Mouse (Mus musculus) neural tube, embryonic 14.5 days (tissue): ENCODE results near the gene Gm8094. TPM values are rescaled to one million over a fixed set of nuclear protein-coding genes. Genes with fewer than 3 reads are reported as not detected.
"Not testable (repeated sequence)": the region's sequence is repeated elsewhere in the genome, so short reads cannot be mapped to it uniquely, and the experiment has no call there.

Experiments used
- ATAC-seq: fragments of 200-750 bp; cut with Nextera tagmentation; 2 replicates; pipeline ENCODE4 v1.8.0; 2017; ENCODE audit warnings: low read depth, mild to moderate bottlenecking, moderate TSS enrichment, moderate library complexity
- H3K27ac ChIP-seq: fragments of 300-500 bp; sonication (generic); 2 replicates; pipeline ENCODE4 v1.5.1; 2014; ENCODE audit warnings: low read depth, mild to moderate bottlenecking, control low read depth, low read length, moderate library complexity, mixed read lengths
- H3K27me3 ChIP-seq: fragments of 300-500 bp; sonication (generic); 2 replicates; pipeline ENCODE4 v1.6.1; 2014; ENCODE audit warnings: low read length; ENCODE audit not compliant: control insufficient read depth, insufficient read depth
- H3K36me3 ChIP-seq: fragments of 300-500 bp; sonication (generic); 2 replicates; pipeline ENCODE4 v1.6.1; 2014; ENCODE audit warnings: low read length, mixed read lengths; ENCODE audit not compliant: control insufficient read depth, insufficient read depth
- H3K4me1 ChIP-seq: fragments of 300-500 bp; sonication (generic); 2 replicates; pipeline ENCODE4 v1.6.1; 2014; ENCODE audit warnings: low read length; ENCODE audit not compliant: control insufficient read depth, insufficient read depth
- H3K4me2 ChIP-seq: fragments of 300-500 bp; sonication (generic); 2 replicates; pipeline ENCODE4 v1.6.1; 2014; ENCODE audit warnings: mild to moderate bottlenecking, low read depth, low read length, control low read depth
- H3K4me3 ChIP-seq: fragments of 300-500 bp; sonication (generic); 2 replicates; pipeline ENCODE4 v1.5.1; 2014; ENCODE audit warnings: low read depth, low read length, control low read depth, mixed read lengths
- H3K9ac ChIP-seq: fragments of 300-500 bp; sonication (generic); replicated peaks from 2 replicates; pipeline ENCODE4 v1.6.1; 2014; ENCODE audit warnings: low read depth, mild to moderate bottlenecking, control low read depth, low read length, mixed read lengths
- H3K9me3 ChIP-seq: fragments of 300-500 bp; sonication (generic); 2 replicates; pipeline ENCODE4 v1.6.1; 2016; ENCODE audit warnings: low read length; ENCODE audit not compliant: control insufficient read depth
- WGBS: fragments of 180-500 bp; shearing (Covaris S2); extraction: QIAGEN DNeasy Blood & Tissue Kit; methylation state at CpG from one replicate; pipeline ENCODE4 v1.1.7; 2014; 5-methylcytosine and 5-hydroxymethylcytosine counted together
- polyA plus RNA-seq: library from polyadenylated mRNA; unstranded; fragments of >200 nt; fragmentation: Nextera tagmentation; extraction: Ambion mirVana; gene quantifications from 2 replicates; pipeline ENCODE4 v1.2.1, GENCODE M21; 2014

The Gm8094 gene
- polyA plus RNA-seq, result not detected in 2 replicates

DNA sequence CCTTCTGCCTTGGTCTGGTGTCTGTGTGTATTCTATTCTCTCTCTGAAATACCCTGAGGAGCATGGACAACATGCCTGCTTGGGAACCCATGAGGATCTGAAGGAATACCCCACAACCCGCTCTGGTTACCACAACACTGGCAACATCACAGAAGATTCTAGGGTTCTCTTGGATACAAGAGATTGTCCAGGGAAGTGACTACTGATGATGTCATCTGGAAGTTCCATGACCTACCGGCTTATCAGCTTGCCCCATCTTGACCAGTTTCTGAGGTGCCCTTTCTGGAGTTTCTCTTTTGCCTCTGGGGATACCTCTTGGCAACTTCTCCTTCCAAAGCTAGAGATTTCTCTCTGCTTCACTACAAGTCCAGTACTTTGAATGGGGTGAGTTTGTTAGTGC is at the start of gene Gm8094:
Gm8094 (minus strand) TSS at position 101 of the 400 bp plus-strand sequence.
- not testable (repeated sequence) for H3K27ac ChIP-seq, H3K9me3 ChIP-seq, H3K4me1 ChIP-seq, H3K36me3 ChIP-seq, H3K4me3 ChIP-seq, ATAC-seq, H3K4me2 ChIP-seq, H3K27me3 ChIP-seq, H3K9ac ChIP-seq
- 91% methylated on average over 2 of the region's 2 CpGs for WGBS

DNA sequence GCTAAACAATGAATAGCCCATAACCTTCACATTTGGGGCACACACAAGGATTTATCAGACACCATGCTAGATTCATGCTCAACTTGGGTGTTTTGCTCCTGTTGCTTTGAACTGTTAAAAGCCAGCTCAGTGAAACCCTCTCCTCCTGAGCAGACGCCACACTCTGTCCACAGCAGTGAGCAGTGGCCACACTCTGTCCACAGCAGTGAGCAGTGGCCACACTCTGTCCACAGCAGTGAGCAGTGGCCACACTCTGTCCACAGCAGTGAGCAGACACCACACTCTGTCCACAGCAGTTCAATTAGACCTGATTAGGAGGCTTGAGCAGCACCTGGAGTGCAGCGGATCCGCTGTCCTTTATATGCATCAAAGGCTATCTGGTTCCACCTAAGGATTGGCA is 43.2 kb upstream of the Gm8094 start:
- WGBS, result 83% methylated on average over 1 of the region's 3 CpGs
- H3K4me1 ChIP-seq, H3K36me3 ChIP-seq, H3K4me3 ChIP-seq, H3K9me3 ChIP-seq, ATAC-seq, H3K4me2 ChIP-seq, H3K9ac ChIP-seq, H3K27ac ChIP-seq, H3K27me3 ChIP-seq: not testable (repeated sequence)

DNA sequence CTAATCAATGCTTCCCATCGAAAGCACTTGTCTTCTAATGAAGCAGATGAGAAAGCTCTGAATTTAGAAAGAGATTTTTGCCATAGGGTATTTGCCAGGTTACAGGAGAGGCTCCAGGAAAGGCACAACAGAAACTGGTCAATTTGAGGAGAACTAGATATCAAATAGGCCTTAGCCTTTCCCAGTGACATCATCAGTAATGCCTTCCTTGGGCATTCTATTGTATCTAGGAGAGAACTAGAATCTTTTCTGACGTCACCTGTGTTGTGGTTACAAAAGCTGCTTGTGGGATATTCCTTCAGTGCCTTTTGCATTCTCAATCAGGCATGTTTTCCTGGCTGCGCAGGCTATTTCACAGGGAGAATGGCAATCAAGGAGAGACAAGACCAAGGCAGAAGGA is 23.9 kb upstream of the Gm8094 start, which contains the start of gene Gm8104:
Gm8104 (plus strand) TSS at position 301 of the 400 bp plus-strand sequence.
- H3K36me3 ChIP-seq, H3K27me3 ChIP-seq, H3K27ac ChIP-seq, H3K4me3 ChIP-seq, H3K4me2 ChIP-seq, ATAC-seq, H3K4me1 ChIP-seq, H3K9me3 ChIP-seq, H3K9ac ChIP-seq: not testable (repeated sequence)
- whole genome bisulfite sequencing, result 85% methylated on average over 3 of the region's 3 CpGs

DNA sequence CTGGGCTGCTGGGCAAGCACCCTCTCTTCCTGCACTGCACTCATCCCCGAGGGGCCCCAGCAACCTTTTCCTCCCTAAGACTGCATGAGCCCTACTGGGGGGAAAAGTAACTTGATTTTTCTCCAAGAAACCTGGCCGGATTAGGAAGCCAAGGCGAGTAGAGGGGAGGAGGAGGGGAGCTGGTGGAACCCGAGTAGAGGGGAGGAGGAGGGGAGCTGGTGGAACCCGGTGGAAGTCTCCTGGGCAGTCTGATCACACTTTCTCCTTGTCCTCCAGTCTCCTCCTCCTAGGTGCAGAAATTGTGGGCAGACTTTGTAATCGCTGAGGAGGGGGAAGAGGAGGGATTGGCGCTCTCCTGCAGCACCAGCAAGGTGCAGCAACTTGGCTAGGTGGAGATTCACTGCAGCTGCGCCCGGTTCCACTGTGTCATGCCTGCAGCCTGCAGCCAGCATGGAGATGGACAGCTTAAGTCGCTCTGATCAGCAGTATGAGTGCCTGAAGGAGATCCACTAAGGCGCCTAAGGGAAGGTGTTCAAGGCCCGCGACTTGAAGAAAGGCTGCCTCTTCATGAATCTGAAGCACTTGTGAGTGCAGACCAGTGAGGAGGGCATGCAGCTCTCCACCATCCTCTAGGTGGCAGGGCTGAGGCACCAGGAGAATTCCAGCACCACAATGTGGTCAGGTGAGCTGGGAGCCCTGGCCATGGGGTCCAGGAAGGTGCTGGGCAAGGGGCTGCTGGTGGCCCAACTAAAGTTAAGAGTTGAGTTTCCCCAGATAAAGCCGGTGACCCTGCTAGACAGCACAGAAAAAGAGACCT is 12.9 kb upstream of the Gm8094 start:
- WGBS, result 37% methylated on average over 1 of the region's 14 CpGs
- not testable (repeated sequence) for H3K4me3 ChIP-seq, H3K4me1 ChIP-seq, H3K27ac ChIP-seq, H3K27me3 ChIP-seq, H3K36me3 ChIP-seq, H3K4me2 ChIP-seq, H3K9me3 ChIP-seq, H3K9ac ChIP-seq
- peak; percentile 56 for ATAC-seq

DNA sequence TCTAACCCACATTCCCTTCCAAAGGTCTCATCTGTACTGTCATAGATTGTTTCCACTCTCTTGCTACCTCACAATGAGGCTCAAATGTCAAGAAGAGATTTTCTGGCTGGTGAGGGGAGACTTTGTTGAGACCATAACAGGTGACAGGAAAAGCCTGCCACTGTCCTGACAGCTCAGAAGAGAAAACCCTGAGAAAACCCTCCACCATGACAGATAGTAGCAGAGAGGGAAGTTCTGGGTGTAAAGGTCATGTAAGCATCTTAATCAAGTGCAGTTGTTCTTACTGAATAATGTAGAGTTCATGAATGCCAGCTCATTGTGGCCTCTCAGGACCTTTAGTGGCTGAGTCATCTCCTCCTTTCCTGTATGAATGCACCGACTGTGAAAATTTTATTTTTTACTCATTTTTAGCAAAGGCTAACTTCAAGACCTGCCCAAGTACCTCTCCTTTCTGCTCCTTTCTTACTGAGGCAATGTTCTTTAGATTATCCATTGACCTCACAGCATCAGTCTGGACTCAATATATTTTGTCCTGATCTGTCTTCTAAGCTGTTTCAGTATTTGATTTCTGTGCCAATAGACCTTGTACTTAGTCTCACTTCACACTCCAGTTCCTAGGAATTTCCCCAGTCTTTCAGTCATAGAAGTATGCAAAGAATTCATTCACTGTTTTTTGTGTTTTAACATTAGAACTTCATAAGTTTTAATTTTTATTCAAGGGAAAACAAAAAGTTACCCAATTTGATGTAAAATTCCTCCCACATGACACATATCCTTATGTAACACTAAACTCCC is 8.7 kb upstream of the Gm8094 start:
- not testable (repeated sequence) for H3K4me1 ChIP-seq, H3K36me3 ChIP-seq, H3K4me3 ChIP-seq, H3K9me3 ChIP-seq, H3K27me3 ChIP-seq, H3K4me2 ChIP-seq, H3K27ac ChIP-seq, H3K9ac ChIP-seq, ATAC-seq
- WGBS, result 77% methylated on average over 1 of the region's 1 CpGs

DNA sequence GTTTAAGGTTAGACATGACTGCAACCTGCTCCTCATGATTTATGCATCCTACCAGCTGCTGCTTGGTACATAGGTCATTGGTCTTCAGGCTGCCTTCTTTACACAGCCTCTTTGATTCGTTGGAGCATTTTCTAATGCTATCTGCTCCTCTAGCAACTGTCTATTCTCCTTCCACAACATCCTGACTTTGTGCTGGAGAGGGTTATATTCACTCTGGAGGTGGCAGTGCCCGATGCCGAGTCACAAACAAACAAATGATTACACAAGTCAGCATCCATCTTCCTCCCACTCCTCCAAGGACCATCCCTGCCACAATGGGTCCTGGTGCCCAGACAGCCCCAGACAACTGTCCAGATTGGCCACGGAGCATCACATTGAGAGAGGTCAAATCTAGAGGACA is 16.3 kb downstream of the Gm8094 start:
- not testable (repeated sequence) for H3K4me3 ChIP-seq, H3K9me3 ChIP-seq, H3K9ac ChIP-seq, H3K4me1 ChIP-seq, ATAC-seq, H3K36me3 ChIP-seq, H3K27me3 ChIP-seq, H3K4me2 ChIP-seq, H3K27ac ChIP-seq
- 77% methylated on average over 4 of the region's 4 CpGs for WGBS

DNA sequence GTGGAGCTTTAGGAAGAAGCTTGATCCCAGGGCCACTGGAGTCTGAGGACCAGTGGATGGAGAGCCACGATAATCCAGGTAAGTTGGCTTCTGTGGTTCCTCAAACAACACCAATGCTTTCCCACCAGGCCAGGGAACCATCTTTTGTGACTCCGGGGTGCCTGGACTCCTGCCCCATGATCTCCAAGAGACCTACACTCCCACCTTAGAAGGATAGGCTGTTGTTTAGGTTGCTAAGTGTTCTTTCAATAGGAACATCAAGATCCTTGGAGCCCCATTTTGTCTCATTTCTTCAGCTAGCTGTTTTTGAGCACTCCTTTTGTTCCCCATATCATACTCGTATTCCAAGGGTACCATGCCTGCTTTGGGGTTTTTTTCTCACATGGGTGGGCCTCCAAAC is 18.4 kb downstream of the Gm8094 start:
- H3K4me1 ChIP-seq, H3K9ac ChIP-seq, H3K27ac ChIP-seq, H3K9me3 ChIP-seq, H3K4me2 ChIP-seq, H3K27me3 ChIP-seq, H3K4me3 ChIP-seq, ATAC-seq, H3K36me3 ChIP-seq: not testable (repeated sequence)
- WGBS, result 78% methylated on average over 3 of the region's 3 CpGs
